Mouse (Mus musculus) spleen, adult 12 weeks (tissue): Measurements from ENCODE around the gene Fermt2.
"Not testable (repeated sequence)": the region's sequence is repeated elsewhere in the genome, so short reads cannot be mapped to it uniquely, and the experiment has no call there.

Source experiments
- DNase-seq: peaks from one replicate; pipeline ENCODE4 v3.0.0; 2022; ENCODE audit warnings: low spot score

Gene Fermt2

GRCm38 (mm10) chr14:45507923-45508322 lies 22.0 kb downstream of the Fermt2 start:
- DNase-seq = no peak

GRCm38 (mm10) chr14:45507447-45507846 lies 22.5 kb downstream of the Fermt2 start:
- no peak for DNase-seq

GRCm38 (mm10) chr14:45507032-45507431 lies 22.9 kb downstream of the Fermt2 start:
- DNase-seq = no peak

GRCm38 (mm10) chr14:45506165-45506564 lies 23.8 kb downstream of the Fermt2 start:
- DNase-seq = no peak

GRCm38 (mm10) chr14:45504422-45505113 lies 25.4 kb downstream of the Fermt2 start:
- DNase-seq = no peak

GRCm38 (mm10) chr14:45503934-45504333 lies 26.0 kb downstream of the Fermt2 start:
- DNase-seq = no peak

- DNase-seq = no peak
These were observed 29.9 kb downstream of the Fermt2 start for GRCm38 (mm10) chr14:45500052-45500451.

- DNase-seq = no peak
These were observed 32.8 kb downstream of the Fermt2 start for GRCm38 (mm10) chr14:45497116-45497515.

GRCm38 (mm10) chr14:45495810-45496209 lies 34.1 kb downstream of the Fermt2 start:
- DNase-seq = not testable (repeated sequence)

- DNase-seq = no peak
These were observed 36.0 kb downstream of the Fermt2 start for GRCm38 (mm10) chr14:45493891-45494290.

GRCm38 (mm10) chr14:45492668-45493067 lies 37.2 kb downstream of the Fermt2 start:
- no peak for DNase-seq

- DNase-seq = no peak
These were observed 37.9 kb downstream of the Fermt2 start for GRCm38 (mm10) chr14:45492038-45492437.

- not testable (repeated sequence) for DNase-seq
These were observed 42.7 kb downstream of the Fermt2 start for GRCm38 (mm10) chr14:45487201-45487600.

GRCm38 (mm10) chr14:45483361-45483760 lies 46.6 kb downstream of the Fermt2 start:
- not testable (repeated sequence) for DNase-seq

- no peak for DNase-seq
These were observed 50.7 kb downstream of the Fermt2 start for GRCm38 (mm10) chr14:45478977-45479806.

GRCm38 (mm10) chr14:45478515-45478914 lies 51.4 kb downstream of the Fermt2 start:
- no peak for DNase-seq

GRCm38 (mm10) chr14:45477651-45478050 lies 52.3 kb downstream of the Fermt2 start:
- DNase-seq = no peak

GRCm38 (mm10) chr14:45476990-45477389 lies 52.9 kb downstream of the Fermt2 start:
- no peak for DNase-seq

GRCm38 (mm10) chr14:45472536-45472935 lies 57.4 kb downstream of the Fermt2 start:
- DNase-seq = no peak

- DNase-seq = no peak
These were observed 60.5 kb downstream of the Fermt2 start for GRCm38 (mm10) chr14:45469446-45469845.

GRCm38 (mm10) chr14:45466371-45466770 lies 63.5 kb downstream of the Fermt2 start:
- DNase-seq = not testable (repeated sequence)

- DNase-seq = no peak
These were observed 65.6 kb downstream of the Fermt2 start for GRCm38 (mm10) chr14:45464036-45465035.
